Mouse (Mus musculus): ENCODE measurements around the gene Nanos2.

Gene Nanos2

GRCm38 (mm10) chr7:19012882-19013281, 25.7 kb downstream of the Nanos2 start:
- in situ Hi-C loops (cut with MboI; ENCODE audit: unreplicated experiment in 2 of 2): no loop called here

DNA sequence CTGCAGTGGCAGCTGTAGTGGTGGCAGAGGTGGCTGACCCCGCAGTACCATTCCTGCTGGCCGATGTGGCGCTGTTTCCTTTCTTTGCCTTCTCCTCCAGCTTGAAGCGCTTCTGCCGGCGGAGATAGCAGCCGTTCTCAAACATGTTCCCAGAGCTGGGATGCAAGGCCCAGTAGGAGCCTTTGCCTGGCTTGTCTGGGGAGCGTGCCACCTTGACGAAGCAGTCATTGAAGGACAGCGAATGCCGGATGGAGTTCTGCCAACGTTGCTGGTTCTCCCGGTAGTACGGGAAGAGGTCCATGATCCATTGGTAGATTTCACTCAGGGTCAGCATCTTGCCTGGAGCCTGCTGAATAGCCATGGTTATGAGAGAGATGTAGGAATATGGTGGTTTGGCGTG, 27.3 kb downstream of the Nanos2 start:
- in situ Hi-C loops (cut with MboI; ENCODE audit: unreplicated experiment in 2 of 2): no loop called here

DNA sequence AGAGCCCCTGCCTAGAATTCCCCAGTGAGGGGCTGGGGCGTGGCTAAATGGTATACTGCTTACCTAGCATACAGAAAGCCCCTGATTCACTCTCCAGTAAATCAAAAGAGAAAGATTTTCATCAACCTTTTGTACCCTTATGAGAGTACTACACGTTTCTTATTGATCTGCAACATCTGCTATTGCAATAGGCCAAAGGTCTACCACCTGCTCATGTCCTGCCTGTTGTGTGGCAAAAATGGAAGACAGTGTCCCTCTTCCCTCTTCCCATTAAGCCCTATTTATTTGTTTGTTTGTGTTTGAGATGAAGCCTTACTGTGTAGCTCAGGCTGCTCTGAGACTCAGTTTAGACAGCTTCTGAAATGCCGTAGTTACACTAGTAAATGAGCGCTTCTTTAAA, 28.8 kb downstream of the Nanos2 start:
- in situ Hi-C loops (cut with MboI; ENCODE audit: unreplicated experiment in 2 of 2): no loop called here

GRCm38 (mm10) chr7:19017909-19018308, 30.7 kb downstream of the Nanos2 start:
- in situ Hi-C loops (cut with MboI; ENCODE audit: unreplicated experiment in 2 of 2): no loop called here

GRCm38 (mm10) chr7:19021048-19021447, 33.8 kb downstream of the Nanos2 start:
- in situ Hi-C loops (cut with MboI; ENCODE audit: unreplicated experiment in 2 of 2): loop anchor here in 1 of 2 experiments (5.0 kb wide), 1 partner anchor 124 kb away; no protein-coding TSS in a partner anchor

- in situ Hi-C loops (cut with MboI; ENCODE audit: unreplicated experiment in 2 of 2): loop anchor here in 1 of 2 experiments (5.0 kb wide), 1 partner anchor 125 kb away; no protein-coding TSS in a partner anchor
Observed at GRCm38 (mm10) chr7:19022189-19022958, 35.2 kb downstream of the Nanos2 start.

DNA sequence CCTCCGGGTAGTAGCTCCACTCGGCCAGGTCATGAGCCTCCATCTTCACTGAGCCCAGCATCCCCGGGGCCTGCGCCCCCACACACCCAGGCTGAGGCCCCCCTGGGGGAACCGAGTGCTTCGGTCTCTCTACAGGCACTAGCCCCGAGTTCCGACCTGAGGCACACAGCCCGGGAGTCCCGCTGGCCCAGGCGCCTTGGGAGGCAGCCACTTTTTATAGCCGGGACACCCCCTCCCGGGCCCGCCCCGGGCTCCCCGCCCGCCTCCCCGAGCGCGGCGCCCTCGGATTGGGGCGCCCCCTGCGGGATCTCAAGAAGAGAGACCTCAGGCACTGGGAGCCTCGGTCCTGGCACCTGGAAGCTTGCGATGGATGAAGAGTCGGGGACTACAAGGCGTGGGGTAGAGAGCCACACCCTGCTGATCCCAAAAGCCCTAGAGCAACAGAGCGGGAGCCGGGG, 36.2 kb downstream of the Nanos2 start, which contains the start of gene Foxa3:
TSS of gene Foxa3 (minus strand) at position 182 of the 458 bp plus-strand sequence.
- in situ Hi-C loops (cut with MboI; ENCODE audit: unreplicated experiment in 2 of 2): loop anchor here in 1 of 2 experiments (5.0 kb wide), 1 partner anchor 126 kb away; no protein-coding TSS in a partner anchor

- in situ Hi-C loops (cut with MboI; ENCODE audit: unreplicated experiment in 2 of 2): loop anchor here in 1 of 2 experiments (5.0 kb wide), 1 partner anchor 127 kb away; no protein-coding TSS in a partner anchor
Observed at GRCm38 (mm10) chr7:19024096-19024506, 36.9 kb downstream of the Nanos2 start, which contains the start of gene Sympk. Sympk (plus strand) TSS chr7:19024377.

DNA sequence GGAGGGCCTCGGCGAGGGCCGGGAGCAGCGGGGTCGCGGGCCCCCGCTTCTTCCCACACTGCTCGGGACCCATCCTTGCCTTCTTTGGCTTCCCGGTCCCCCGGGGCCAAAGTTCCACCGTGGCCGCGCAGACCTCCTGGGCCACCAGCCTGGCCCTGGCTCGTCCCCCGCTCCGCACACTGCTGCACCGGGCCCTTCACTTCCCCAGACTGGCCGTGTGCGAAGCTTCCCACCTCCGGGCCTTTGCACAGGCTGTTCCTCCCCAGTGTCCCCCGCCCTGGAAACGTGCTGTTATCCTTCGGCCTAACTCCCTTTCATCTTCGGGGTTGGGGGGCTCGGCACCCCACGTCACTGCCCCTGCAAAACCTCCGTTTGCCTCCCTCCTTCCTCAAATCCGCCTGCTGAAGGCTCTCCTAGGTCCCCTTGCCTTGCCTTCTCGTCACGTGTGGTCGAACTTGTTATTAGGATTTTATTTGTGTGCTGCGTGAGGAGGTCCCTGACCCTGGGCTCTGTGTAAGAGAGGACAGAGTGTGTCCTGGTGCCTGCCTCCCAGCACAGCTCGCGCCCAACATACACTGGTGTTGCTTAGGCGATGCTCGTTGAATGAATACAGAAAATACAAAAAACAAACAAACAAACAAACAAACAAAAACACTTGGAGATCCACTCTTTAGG, 37.5 kb downstream of the Nanos2 start:
- in situ Hi-C loops (cut with MboI; ENCODE audit: unreplicated experiment in 2 of 2): loop anchor here (5.0 kb wide), 1 partner anchor 127 kb away; no protein-coding TSS in a partner anchor

GRCm38 (mm10) chr7:19028067-19028466, 40.9 kb downstream of the Nanos2 start:
- in situ Hi-C loops (cut with MboI; ENCODE audit: unreplicated experiment in 2 of 2): loop anchor here in 1 of 2 experiments (5.0 kb wide), 1 partner anchor 131 kb away; no protein-coding TSS in a partner anchor

DNA sequence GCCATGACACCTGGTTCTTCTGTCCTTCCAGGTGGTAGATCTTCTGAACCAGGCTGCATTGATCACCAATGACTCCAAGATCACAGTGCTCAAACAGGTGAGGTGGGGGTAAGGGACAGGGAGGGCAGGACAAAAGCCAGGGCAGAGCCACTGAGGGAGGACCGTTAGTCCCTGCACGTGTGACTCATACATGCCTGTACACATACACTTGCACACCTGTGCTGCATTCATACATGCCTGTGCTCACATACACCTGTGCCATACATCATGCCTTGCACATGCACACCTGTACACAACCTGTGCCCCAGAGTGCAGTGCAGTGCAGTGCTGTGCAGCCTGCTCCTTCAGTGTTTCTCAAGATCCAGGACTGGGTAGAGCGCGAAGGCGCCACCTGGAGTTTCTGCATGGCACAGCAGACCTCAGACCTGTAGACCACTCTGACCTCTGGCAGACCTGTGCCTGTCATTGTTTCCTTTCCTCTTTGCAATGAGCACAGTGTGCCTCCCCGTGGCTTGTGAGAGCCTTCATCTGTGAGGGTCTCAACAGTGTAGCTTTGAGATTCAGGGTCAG, 42.0 kb downstream of the Nanos2 start:
- in situ Hi-C loops (cut with MboI; ENCODE audit: unreplicated experiment in 2 of 2): loop anchor here in 1 of 2 experiments (5.0 kb wide), 1 partner anchor 132 kb away; no protein-coding TSS in a partner anchor

DNA sequence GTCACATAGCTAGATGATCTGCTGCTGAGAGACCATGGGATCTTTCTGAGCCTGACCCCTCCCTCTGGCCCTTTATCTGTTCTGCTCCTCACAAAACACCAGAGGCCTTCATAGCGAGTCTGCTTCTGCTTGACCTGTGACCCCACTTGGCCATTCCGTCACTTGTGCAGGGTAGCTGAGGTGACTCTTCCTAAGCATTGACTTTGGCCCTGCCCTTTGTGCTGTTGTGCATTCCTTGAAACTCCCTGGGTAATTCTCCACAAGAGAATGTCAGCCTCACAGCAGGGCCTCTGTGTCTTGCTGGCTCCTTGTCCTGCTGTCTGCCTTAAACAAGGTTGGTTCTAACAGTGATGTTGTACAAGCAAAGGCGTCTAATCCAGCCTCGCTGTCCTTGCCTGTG, 44.4 kb downstream of the Nanos2 start:
- in situ Hi-C loops (cut with MboI; ENCODE audit: unreplicated experiment in 2 of 2): no loop called here
